ENCODE assay signal across 20 mouse cellular contexts in the genomic region with DNA sequence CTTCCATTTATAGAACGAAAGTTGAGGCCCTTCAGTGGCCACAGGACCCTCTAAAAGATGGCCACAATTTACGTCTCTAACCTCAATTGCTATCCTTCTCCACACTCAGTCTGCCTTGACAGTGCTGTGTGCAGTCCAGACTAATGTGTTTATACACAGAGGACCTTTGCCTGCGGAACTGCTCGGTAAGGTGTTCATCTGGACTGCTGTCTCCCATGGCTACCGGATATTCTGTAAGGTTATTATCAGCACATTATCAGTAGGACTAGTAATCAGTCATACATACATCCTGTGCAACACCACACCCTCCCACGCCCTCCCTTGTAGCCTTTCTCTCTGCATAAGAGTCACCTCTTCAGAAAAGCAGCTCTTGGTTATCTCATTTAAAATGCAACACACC.
DNase-seq lines count a peak whose midpoint lies in the region; ATAC-seq and TF ChIP-seq lines count a peak whose summit lies in the region.
"Had no signal": no experiment of that assay in that cellular context is flagged by ENCODE, and none has a peak within 500 bp of the region (broad histone marks: within the 10 kb centered on the region; RNA-seq: fewer than 3 reads in every experiment).

No protein-coding gene starts in this region.

- no peak overlapping the region for H3K4me2 ChIP-seq in heart, embryonic 11.5 days
- H3K4me2 ChIP-seq in hindbrain, embryonic 16.5 days (ENCODE audit: low read length) = no peak overlapping the region
- no peak overlapping the region for H3K4me2 ChIP-seq in intestine, embryonic 16.5 days (ENCODE audit: low read depth, low read length)
- H3K4me2 ChIP-seq in stomach, postnatal 0 days (replicated peaks; ENCODE audit: low read depth) = no peak overlapping the region
- H3K4me2 ChIP-seq: embryonic facial prominence, embryonic 12.5 days; embryonic facial prominence, embryonic 15.5 days had no signal

- TF ChIP-seq CTCF in stomach, postnatal 0 days (IDR thresholded peaks at IDR 0.05; ENCODE audit: low read depth) = no peak

- H3K27ac ChIP-seq in heart, embryonic 11.5 days (ENCODE audit: low read depth, low read length) = peak overlapping the region; percentile 10; the same call in 1 of the 2 replicates
- no peak overlapping the region for H3K27ac ChIP-seq in heart, embryonic 10.5 days
- no peak overlapping the region for H3K27ac ChIP-seq in hindbrain, embryonic 16.5 days (ENCODE audit: low read depth, low read length)
- H3K27ac ChIP-seq in hindbrain, embryonic 10.5 days = no peak overlapping the region
- H3K27ac ChIP-seq in intestine, embryonic 16.5 days (ENCODE audit: low read length) = no peak overlapping the region
- H3K27ac ChIP-seq in stomach, postnatal 0 days (replicated peaks) = no peak overlapping the region
- H3K27ac ChIP-seq: embryonic facial prominence, embryonic 12.5 days; embryonic facial prominence, embryonic 15.5 days had no signal

- no peak for DNase-seq in heart, embryonic 10.5 days (ENCODE audit: low spot score)
- no peak for DNase-seq in hindbrain, embryonic 10.5 days (ENCODE audit: low spot score)
- peak; percentile 20 for DNase-seq in stomach, postnatal 0 days (ENCODE audit: low spot score)
- DNase-seq in kidney, adult 18-20 months = no peak
- DNase-seq: adrenal gland, postnatal 10 days; adrenal gland, postnatal 36 days; cerebellum, adult 11 months; cerebellum, adult 2 months; cerebellum, adult 9-11 months; cerebellum, postnatal 25 days; forebrain, postnatal 0 days; gastrocnemius, postnatal 25 days; heart, adult 18-20 months had no signal

- H3K4me1 ChIP-seq in heart, embryonic 11.5 days (ENCODE audit: control insufficient read depth, insufficient read depth, low read length) = peaks cover 5% of the 10 kb centered on the region
- H3K4me1 ChIP-seq in heart, embryonic 10.5 days = 0 out of 2 replicates have a peak, but pooled peaks cover 8% of the 10 kb centered on the region
- H3K4me1 ChIP-seq in hindbrain, embryonic 16.5 days (ENCODE audit: control insufficient read depth, insufficient read depth, low read depth, low read length) = no peaks in the 10 kb centered on the region
- no peaks in the 10 kb centered on the region for H3K4me1 ChIP-seq in hindbrain, embryonic 10.5 days (replicated peaks)
- H3K4me1 ChIP-seq in intestine, embryonic 16.5 days (ENCODE audit: control insufficient read depth, insufficient read depth, low read length) = no peaks in the 10 kb centered on the region
- H3K4me1 ChIP-seq in stomach, postnatal 0 days (replicated peaks; ENCODE audit: control insufficient read depth, insufficient read depth) = no peaks in the 10 kb centered on the region
- H3K4me1 ChIP-seq: embryonic facial prominence, embryonic 12.5 days; embryonic facial prominence, embryonic 15.5 days had no signal

- ATAC-seq in heart, embryonic 11.5 days (replicated peaks; ENCODE audit: insufficient number of reproducible peaks, low FRiP score, low TSS enrichment) = no peak
- ATAC-seq in hindbrain, embryonic 16.5 days = peak; percentile 67; the same call in 1 of the 2 replicates
- ATAC-seq in intestine, embryonic 16.5 days = peak; percentile 58
- peak; percentile 84 for ATAC-seq in stomach, postnatal 0 days (ENCODE audit: low FRiP score, low TSS enrichment)
- ATAC-seq: activated CD4-positive, CD25-positive, alpha-beta regulatory T cell, adult 4 months; forebrain, embryonic 14.5 days; forebrain, postnatal 0 days had no signal

- H3K4me3 ChIP-seq in heart, embryonic 11.5 days (ENCODE audit: low read depth, low read length) = no peak overlapping the region
- no peak overlapping the region for H3K4me3 ChIP-seq in heart, embryonic 10.5 days
- H3K4me3 ChIP-seq in hindbrain, embryonic 16.5 days (ENCODE audit: low read length) = no peak overlapping the region
- H3K4me3 ChIP-seq in hindbrain, embryonic 10.5 days = no peak overlapping the region
- H3K4me3 ChIP-seq in intestine, embryonic 16.5 days (ENCODE audit: low read length) = no peak overlapping the region
- H3K4me3 ChIP-seq in stomach, postnatal 0 days (ENCODE audit: low read depth, low read length) = no peak overlapping the region
- H3K4me3 ChIP-seq: embryonic facial prominence, embryonic 12.5 days; embryonic facial prominence, embryonic 15.5 days had no signal

- H3K27me3 ChIP-seq in heart, embryonic 11.5 days (ENCODE audit: control insufficient read depth, insufficient read depth, low read length) = no peaks in the 10 kb centered on the region
- H3K27me3 ChIP-seq in heart, embryonic 10.5 days (ENCODE audit: insufficient read depth, poor library complexity, severe bottlenecking) = no peaks in the 10 kb centered on the region
- no peaks in the 10 kb centered on the region for H3K27me3 ChIP-seq in hindbrain, embryonic 16.5 days (replicated peaks; ENCODE audit: control insufficient read depth, insufficient read depth, low read length)
- no peaks in the 10 kb centered on the region for H3K27me3 ChIP-seq in hindbrain, embryonic 10.5 days (ENCODE audit: insufficient read depth, poor library complexity, severe bottlenecking)
- no peaks in the 10 kb centered on the region for H3K27me3 ChIP-seq in intestine, embryonic 16.5 days (replicated peaks; ENCODE audit: control insufficient read depth, insufficient read depth, low read length)
- no peaks in the 10 kb centered on the region for H3K27me3 ChIP-seq in stomach, postnatal 0 days (ENCODE audit: control insufficient read depth, insufficient read depth, low read length)
- H3K27me3 ChIP-seq: embryonic facial prominence, embryonic 12.5 days; embryonic facial prominence, embryonic 15.5 days had no signal

- WGBS in heart, embryonic 11.5 days (ENCODE audit: insufficient replicate concordance) = 39% methylated on average over 6 of the region's 6 CpGs
- whole genome bisulfite sequencing in heart, embryonic 10.5 days = 52% methylated on average over 6 of the region's 6 CpGs
- 67% methylated on average over 6 of the region's 6 CpGs for WGBS in hindbrain, embryonic 16.5 days
- WGBS in hindbrain, embryonic 10.5 days = 86% methylated on average over 6 of the region's 6 CpGs
- 46% methylated on average over 6 of the region's 6 CpGs for WGBS in intestine, embryonic 16.5 days
- 41% methylated on average over 6 of the region's 6 CpGs for WGBS in stomach, postnatal 0 days

- no peak overlapping the region for H3K9ac ChIP-seq in heart, embryonic 11.5 days (ENCODE audit: low read depth, low read length)
- H3K9ac ChIP-seq in hindbrain, embryonic 16.5 days (ENCODE audit: low read depth, low read length) = no peak overlapping the region
- H3K9ac ChIP-seq in intestine, embryonic 16.5 days (ENCODE audit: low read depth, low read length) = no peak overlapping the region
- no peak overlapping the region for H3K9ac ChIP-seq in stomach, postnatal 0 days (ENCODE audit: low read length)
- H3K9ac ChIP-seq: embryonic facial prominence, embryonic 12.5 days; embryonic facial prominence, embryonic 15.5 days; forebrain, postnatal 0 days had no signal

- H3K36me3 ChIP-seq in heart, embryonic 11.5 days (ENCODE audit: control insufficient read depth, insufficient read depth, low read length) = no peaks in the 10 kb centered on the region
- no peaks in the 10 kb centered on the region for H3K36me3 ChIP-seq in heart, embryonic 10.5 days
- H3K36me3 ChIP-seq in hindbrain, embryonic 16.5 days (ENCODE audit: control insufficient read depth, insufficient read depth, low read length) = no peaks in the 10 kb centered on the region
- no peaks in the 10 kb centered on the region for H3K36me3 ChIP-seq in hindbrain, embryonic 10.5 days
- H3K36me3 ChIP-seq in intestine, embryonic 16.5 days (ENCODE audit: control insufficient read depth, insufficient read depth, low read length) = no peaks in the 10 kb centered on the region
- H3K36me3 ChIP-seq in stomach, postnatal 0 days (ENCODE audit: control insufficient read depth, insufficient read depth, low read length) = no peaks in the 10 kb centered on the region
- H3K36me3 ChIP-seq: embryonic facial prominence, embryonic 12.5 days; embryonic facial prominence, embryonic 15.5 days had no signal

- H3K9me3 ChIP-seq in heart, embryonic 11.5 days (replicated peaks; ENCODE audit: control insufficient read depth, low read length) = no peaks in the 10 kb centered on the region
- no peaks in the 10 kb centered on the region for H3K9me3 ChIP-seq in heart, embryonic 10.5 days
- no peaks in the 10 kb centered on the region for H3K9me3 ChIP-seq in hindbrain, embryonic 16.5 days (ENCODE audit: control insufficient read depth, low read length)
- H3K9me3 ChIP-seq in hindbrain, embryonic 10.5 days = no peaks in the 10 kb centered on the region
- H3K9me3 ChIP-seq in intestine, embryonic 16.5 days (ENCODE audit: control insufficient read depth, low read length) = no peaks in the 10 kb centered on the region
- no peaks in the 10 kb centered on the region for H3K9me3 ChIP-seq in stomach, postnatal 0 days (ENCODE audit: control insufficient read depth, low read length)
- H3K9me3 ChIP-seq: embryonic facial prominence, embryonic 12.5 days; embryonic facial prominence, embryonic 15.5 days had no signal

- no peak for TF ChIP-seq EP300 in stomach, postnatal 0 days (optimal IDR thresholded peaks at IDR 0.05)
